Mouse (Mus musculus) forelimb bud, embryonic 11.5 days (tissue): Measurements from ENCODE around the gene Flot2.
A peak's percentile ranks its signal among the peaks of the same experiment; 100 is the strongest.
"Not testable (repeated sequence)": the region's sequence is repeated elsewhere in the genome, so short reads cannot be mapped to it uniquely, and the experiment has no call there.

Experiments
- DNase-seq: peaks from one replicate; pipeline ENCODE4 v3.0.0-alpha.2; 2012; ENCODE audit warnings: low read depth, low spot score

The Flot2 gene

GRCm38 (mm10) chr11:78037831-78038752 lies at the start of gene Flot2:
Gene Flot2, plus strand, starts transcription at chr11:78037931.
- peak; percentile 36 for DNase-seq

- DNase-seq, result no peak
These were observed 48.5 kb upstream of the Flot2 start for GRCm38 (mm10) chr11:77989071-77989690.

- no peak for DNase-seq
These were observed 42.2 kb upstream of the Flot2 start for GRCm38 (mm10) chr11:77995556-77995955.

GRCm38 (mm10) chr11:78006446-78006845 lies 31.3 kb upstream of the Flot2 start:
- no peak for DNase-seq

- DNase-seq, result peak; percentile 84
These were observed 18.1 kb upstream of the Flot2 start for GRCm38 (mm10) chr11:78019676-78020075.

GRCm38 (mm10) chr11:78023607-78024006 lies 14.1 kb upstream of the Flot2 start:
- DNase-seq, result peak; percentile 35

- no peak for DNase-seq
These were observed 8.5 kb upstream of the Flot2 start for GRCm38 (mm10) chr11:78029240-78029639.

GRCm38 (mm10) chr11:78030600-78030999 lies 7.1 kb upstream of the Flot2 start:
- no peak for DNase-seq

GRCm38 (mm10) chr11:78031389-78031788 lies 6.3 kb upstream of the Flot2 start:
- no peak for DNase-seq

GRCm38 (mm10) chr11:78031947-78032808 lies 5.6 kb upstream of the Flot2 start, which contains the start of gene Dhrs13:
Gene Dhrs13, plus strand, starts transcription at chr11:78032280.
- DNase-seq, result peak; percentile 94

GRCm38 (mm10) chr11:78032809-78033195 lies 4.9 kb upstream of the Flot2 start:
- no peak for DNase-seq

GRCm38 (mm10) chr11:78033931-78034617 lies 3.7 kb upstream of the Flot2 start:
- DNase-seq, result no peak

GRCm38 (mm10) chr11:78036791-78037190 lies 940 bp upstream of the Flot2 start:
- no peak for DNase-seq

GRCm38 (mm10) chr11:78040878-78041277 lies 3.1 kb downstream of the Flot2 start:
- DNase-seq, result no peak

- DNase-seq, result not testable (repeated sequence)
These were observed 4.6 kb downstream of the Flot2 start for GRCm38 (mm10) chr11:78042290-78042870.

GRCm38 (mm10) chr11:78044758-78045251 lies 7.1 kb downstream of the Flot2 start:
- no peak for DNase-seq

- not testable (repeated sequence) for DNase-seq
These were observed 10.9 kb downstream of the Flot2 start for GRCm38 (mm10) chr11:78048637-78049036.

- no peak for DNase-seq
These were observed 15.3 kb downstream of the Flot2 start for GRCm38 (mm10) chr11:78053078-78053477.

GRCm38 (mm10) chr11:78056946-78057345 lies 19.2 kb downstream of the Flot2 start:
- DNase-seq, result no peak
